Mouse (Mus musculus) megakaryocyte, embryonic 14.5 days (primary cell): ENCODE measurements around the gene Samd1.

Experiments used
- FLI1 ChIP-seq: IDR thresholded peaks from 2 replicates; pipeline ENCODE4 v1.6.1; 2012; ENCODE audit warnings: low read length, inconsistent platforms, mixed read lengths
- GATA1 ChIP-seq: IDR thresholded peaks from 3 replicates; pipeline ENCODE4 v1.6.1; 2012; ENCODE audit warnings: mixed read lengths, low read length, inconsistent platforms, borderline replicate concordance

- TF ChIP-seq GATA1 (no peak), FLI1 (no peak)
Measured at GRCm38 (mm10) chr8:83977646-83978045, 19.8 kb upstream of the Samd1 start.
